Mouse (Mus musculus): ENCODE measurements around the gene Glce.

DNA sequence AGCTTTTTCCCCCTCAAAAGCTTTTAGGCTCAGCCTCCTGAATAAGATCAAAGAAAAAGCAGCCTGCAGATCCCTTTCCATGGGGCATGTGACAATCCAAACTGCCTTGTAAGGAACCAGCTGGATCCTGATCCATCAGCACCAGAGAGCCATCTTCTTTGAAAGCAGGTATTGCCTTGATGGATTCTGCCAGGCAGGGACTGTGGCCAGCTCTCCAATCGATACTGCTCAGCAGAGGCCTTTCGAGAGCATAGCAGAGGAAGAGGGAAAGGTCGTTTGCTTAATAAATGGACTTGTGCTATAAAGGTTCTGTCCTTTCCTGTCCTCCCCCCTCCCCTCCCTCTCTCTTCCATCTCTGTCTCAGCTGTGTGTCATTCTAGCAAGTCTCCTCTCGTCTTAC is 33.4 kb upstream of the Glce start:
- no peak for TF ChIP-seq CTCF (IDR thresholded peaks at IDR 0.05; ENCODE audit: low read depth)
- no peak for TF ChIP-seq EP300 (optimal IDR thresholded peaks at IDR 0.05)

Measured in stomach, postnatal 0 days (tissue).